ENCODE assay signal across 9 mouse cellular contexts in the genomic region with DNA sequence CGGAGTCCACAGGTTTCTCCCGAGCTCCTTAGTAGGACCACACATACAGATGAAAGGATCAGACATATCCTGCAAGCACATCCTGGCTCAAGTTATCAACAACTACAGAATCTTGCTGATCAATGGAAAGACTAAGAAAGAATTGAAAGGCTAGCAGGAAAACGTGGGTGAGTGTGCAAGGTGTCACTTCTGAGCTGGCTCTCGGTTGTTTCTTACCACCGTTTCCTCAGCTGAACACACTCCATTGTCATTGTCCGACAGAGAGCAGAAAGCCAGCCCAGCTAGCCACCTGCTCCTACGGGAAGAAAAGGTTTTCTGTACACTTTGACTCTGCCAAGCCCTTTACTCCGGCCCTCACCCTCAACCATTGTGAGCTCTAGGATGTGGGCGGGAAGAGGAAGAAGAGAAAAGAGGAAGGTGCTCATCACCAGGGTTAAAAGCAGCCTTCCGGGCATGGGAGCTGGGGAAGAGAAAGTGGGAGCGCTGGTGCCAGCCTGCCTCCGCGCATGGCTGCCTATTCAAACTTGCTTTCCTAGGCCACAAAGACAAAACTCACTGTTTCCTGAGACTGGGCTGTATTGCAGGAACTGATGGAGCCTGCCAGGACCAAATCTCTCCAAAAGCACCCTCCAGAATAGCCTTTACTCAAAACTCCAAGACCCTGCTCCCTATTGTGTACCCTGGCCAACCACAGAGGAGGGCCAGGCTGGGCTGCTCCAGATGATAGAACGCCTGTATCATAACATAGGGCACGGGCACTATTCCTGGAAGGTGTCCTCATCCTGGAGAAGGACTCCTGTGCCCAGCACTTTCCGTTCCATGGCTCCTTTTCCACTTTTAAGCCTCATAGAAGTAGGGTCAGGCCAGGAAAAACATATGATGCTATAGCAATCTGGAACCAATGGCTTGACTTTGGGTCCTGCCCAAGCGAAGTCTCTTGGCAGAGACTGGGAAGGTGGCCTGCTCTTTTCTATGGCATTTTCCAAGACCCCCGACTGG.
DNase-seq lines count a peak whose midpoint lies in the region; ATAC-seq and TF ChIP-seq lines count a peak whose summit lies in the region.
"Had no signal": no experiment of that assay in that cellular context is flagged by ENCODE, and none has a peak within 500 bp of the region (broad histone marks: within the 10 kb centered on the region; RNA-seq: fewer than 3 reads in every experiment).

No protein-coding gene starts in this region.

- H3K4me2 ChIP-seq in heart, embryonic 14.5 days (ENCODE audit: low read length): no peak overlapping the region
- no peak overlapping the region for H3K4me2 ChIP-seq in kidney, embryonic 15.5 days

- TF ChIP-seq POLR2A in thymus, adult 2 months (IDR thresholded peaks at IDR 0.05; ENCODE audit: control insufficient read depth, extremely low read depth, insufficient read depth, low read length, poor library complexity): no peak

- DNase-seq in heart, postnatal 25 days (ENCODE audit: low spot score): no peak
- DNase-seq in thymus, adult 2 months: no peak
- no peak for DNase-seq in thymus, adult 18-20 months
- DNase-seq in frontal cortex, postnatal 25 days (ENCODE audit: low spot score in 2 of 2): no peak
- no peak for DNase-seq in ovary, postnatal 36 days (ENCODE audit: low spot score)
- DNase-seq in left cerebral cortex, adult 11 months (ENCODE audit: low spot score): no peak
- DNase-seq: thymus, postnatal 4 days had no signal

- H3K27me3 ChIP-seq in heart, embryonic 14.5 days (ENCODE audit: control insufficient read depth, insufficient read depth, low read length): no peaks in the 10 kb centered on the region
- H3K27me3 ChIP-seq in thymus, adult 2 months (ENCODE audit: control insufficient read depth, insufficient read depth, low read length): no peaks in the 10 kb centered on the region
- no peaks in the 10 kb centered on the region for H3K27me3 ChIP-seq in kidney, embryonic 15.5 days

- no peak for ATAC-seq in heart, embryonic 14.5 days (ENCODE audit: insufficient number of reproducible peaks, insufficient read depth, low FRiP score, low read depth)
- peak; percentile 29; the same call in 1 of the 2 replicates for ATAC-seq in kidney, embryonic 15.5 days (replicated peaks; ENCODE audit: low FRiP score)

- intact Hi-C loops in heart, postnatal 25 days (cut with DNase I): loop anchor here (2.0 to 5.0 kb wide), 4 partner anchors 42 to 130 kb away; no protein-coding TSS in a partner anchor

- no peaks in the 10 kb centered on the region for H3K36me3 ChIP-seq in heart, embryonic 14.5 days (ENCODE audit: control insufficient read depth, insufficient read depth, low read length)
- H3K36me3 ChIP-seq in thymus, adult 2 months (ENCODE audit: control insufficient read depth, insufficient read depth, low read length): no peaks in the 10 kb centered on the region
- H3K36me3 ChIP-seq in kidney, embryonic 15.5 days: no peaks in the 10 kb centered on the region

- no peaks in the 10 kb centered on the region for H3K9me3 ChIP-seq in heart, embryonic 14.5 days (ENCODE audit: control insufficient read depth, low read length)
- no peaks in the 10 kb centered on the region for H3K9me3 ChIP-seq in kidney, embryonic 15.5 days (replicated peaks)

- 76% methylated on average over 18 of the region's 18 CpGs for WGBS in heart, embryonic 14.5 days
- 62% methylated on average over 18 of the region's 18 CpGs for WGBS in thymus, adult 2 months
- 78% methylated on average over 18 of the region's 18 CpGs for WGBS in kidney, embryonic 15.5 days

- no peak overlapping the region for H3K4me3 ChIP-seq in heart, embryonic 14.5 days (ENCODE audit: control insufficient read depth in 1 of 2, insufficient read depth in 1 of 2, low read depth in 1 of 2, low read length in 2 of 2)
- H3K4me3 ChIP-seq in thymus, adult 2 months (ENCODE audit: control insufficient read depth, insufficient read depth, low read length): no peak overlapping the region
- H3K4me3 ChIP-seq in kidney, embryonic 15.5 days (replicated peaks): no peak overlapping the region

- H3K27ac ChIP-seq in heart, embryonic 14.5 days (replicated peaks in 1 of 2; ENCODE audit: control insufficient read depth in 1 of 2, insufficient read depth in 1 of 2, low read depth in 2 of 2, low read length in 2 of 2): peak overlapping the region; percentile 51 to 55
- peak overlapping the region; percentile 38; the same call in 1 of the 2 replicates for H3K27ac ChIP-seq in thymus, adult 2 months (ENCODE audit: control insufficient read depth, insufficient read depth, low read length)
- H3K27ac ChIP-seq in kidney, embryonic 15.5 days: peak overlapping the region; percentile 61

- no peak for TF ChIP-seq CTCF in thymus, adult 2 months (IDR thresholded peaks at IDR 0.05; ENCODE audit: borderline replicate concordance, control insufficient read depth, extremely low read depth, insufficient read depth, low read length, poor library complexity)

- H3K4me1 ChIP-seq in heart, embryonic 14.5 days (ENCODE audit: control insufficient read depth in 2 of 2, insufficient read depth in 2 of 2, low read length in 2 of 2): peaks cover 7 to 16% of the 10 kb centered on the region in 2 experiments
- H3K4me1 ChIP-seq in thymus, adult 2 months (replicated peaks; ENCODE audit: control insufficient read depth, insufficient read depth, low read length): peaks cover 6% of the 10 kb centered on the region
- peaks cover 17% of the 10 kb centered on the region for H3K4me1 ChIP-seq in kidney, embryonic 15.5 days

- H3K9ac ChIP-seq in heart, embryonic 14.5 days (ENCODE audit: low read length): no peak overlapping the region
- no peak overlapping the region for H3K9ac ChIP-seq in kidney, embryonic 15.5 days
